Mouse (Mus musculus) midbrain, embryonic 11.5 days (tissue): ENCODE results near the gene Hnrnpu. TPM values are rescaled to one million over a fixed set of nuclear protein-coding genes. Genes with fewer than 3 reads are reported as not detected.
A peak's percentile ranks its signal among the peaks of the same experiment; 100 is the strongest.

Source experiments
- ATAC-seq: fragments of 200-750 bp; cut with Nextera tagmentation; 2 replicates; pipeline ENCODE4 v1.8.0; 2017; ENCODE audit warnings: moderate TSS enrichment, moderate library complexity; ENCODE audit not compliant: low FRiP score
- DNase-seq: peaks from one replicate; pipeline ENCODE4 v3.0.0; 2015; ENCODE audit warnings: low spot score; ENCODE audit errors: missing footprints
- H3K27ac ChIP-seq: fragments of 300-500 bp; sonication (generic); 2 replicates; pipeline ENCODE4 v1.5.1; 2014; ENCODE audit warnings: low read depth, low read length
- H3K27me3 ChIP-seq: fragments of 300-500 bp; sonication (generic); 2 replicates; pipeline ENCODE4 v1.6.1; 2014; ENCODE audit warnings: mild to moderate bottlenecking, low read length, moderate library complexity, mixed read lengths; ENCODE audit not compliant: control insufficient read depth, insufficient read depth
- H3K36me3 ChIP-seq: fragments of 300-500 bp; sonication (generic); 2 replicates; pipeline ENCODE4 v1.6.1; 2014; ENCODE audit warnings: mild to moderate bottlenecking, low read length, moderate library complexity, mixed read lengths; ENCODE audit not compliant: control insufficient read depth, insufficient read depth
- H3K4me1 ChIP-seq: fragments of 300-500 bp; sonication (generic); 2 replicates; pipeline ENCODE4 v1.6.1; 2014; ENCODE audit warnings: low read length; ENCODE audit not compliant: control insufficient read depth, insufficient read depth
- H3K4me2 ChIP-seq: fragments of 300-500 bp; sonication (generic); 2 replicates; pipeline ENCODE4 v1.6.1; 2014; ENCODE audit warnings: mild to moderate bottlenecking, moderate library complexity
- H3K4me3 ChIP-seq: fragments of 300-500 bp; sonication (generic); 2 replicates; pipeline ENCODE4 v1.5.1; 2014; ENCODE audit warnings: low read depth, low read length
- H3K9ac ChIP-seq: fragments of 300-500 bp; sonication (generic); 2 replicates; pipeline ENCODE4 v1.6.1; 2014; ENCODE audit warnings: low read length
- H3K9me3 ChIP-seq: fragments of 300-500 bp; sonication (generic); 2 replicates; pipeline ENCODE4 v1.6.1; 2016; ENCODE audit warnings: low read length; ENCODE audit not compliant: control insufficient read depth
- WGBS: fragments of 180-500 bp; shearing (Covaris S2); extraction: QIAGEN DNeasy Blood & Tissue Kit; methylation state at CpG from one replicate; pipeline ENCODE4 v1.1.7; 2014; 5-methylcytosine and 5-hydroxymethylcytosine counted together
- polyA plus RNA-seq: library from polyadenylated mRNA; unstranded; fragments of >200 nt; fragmentation: Nextera tagmentation; extraction: Ambion mirVana; gene quantifications from 2 replicates; pipeline ENCODE4 v1.2.1, GENCODE M21; 2014

Hnrnpu gene
- polyA plus RNA-seq, 1 experiment from 2014 or later = 899 TPM

DNA sequence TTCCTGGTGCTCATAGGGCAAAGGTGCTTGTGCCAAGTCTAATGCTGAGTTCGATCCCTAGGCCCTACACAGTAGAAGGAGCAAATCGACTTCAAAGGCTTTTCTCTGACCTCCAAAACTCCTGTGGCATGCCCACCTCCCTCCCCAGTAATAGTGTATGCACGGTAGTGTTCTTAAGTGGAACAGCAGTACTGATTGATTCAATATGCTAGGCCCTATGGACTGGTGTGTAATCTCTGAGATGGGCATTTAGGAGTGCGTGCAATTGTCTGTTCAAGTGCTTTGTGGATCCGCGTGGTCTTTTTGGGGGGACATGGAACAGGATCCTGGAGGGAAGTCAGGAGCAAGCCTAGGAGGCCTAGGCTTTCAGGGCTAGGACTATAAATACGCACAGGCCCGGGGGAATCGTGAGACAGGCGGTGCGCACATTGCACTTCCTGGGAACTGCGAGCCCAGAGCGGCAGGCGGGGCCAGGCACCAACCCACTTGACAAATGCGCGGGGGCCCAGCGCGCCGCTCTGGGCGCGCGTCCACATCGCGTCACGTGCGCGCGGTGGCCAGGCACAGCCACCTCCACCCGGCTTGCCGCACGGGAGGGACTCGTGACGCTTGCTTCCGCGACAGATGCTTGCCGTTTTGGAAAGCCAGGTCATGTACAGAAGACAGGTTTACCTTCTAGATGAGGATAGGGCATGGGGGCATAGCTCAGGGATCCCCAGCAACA lies 31.1 kb upstream of the Hnrnpu start:
- DNase-seq = peak; percentile 97
- Histone ChIP-seq H3K9me3 (no peaks in the 10 kb centered on the region), H3K4me1 (peaks cover 3% of the 10 kb centered on the region; the same call in 1 of the 2 replicates), H3K4me3 (peak overlapping the region; percentile 42), H3K27ac (peak overlapping the region; percentile 53), H3K4me2 (peak overlapping the region; percentile 74), H3K9ac (peak overlapping the region; percentile 73), H3K27me3 (no peaks in the 10 kb centered on the region), H3K36me3 (no peaks in the 10 kb centered on the region)
- ATAC-seq = peak; percentile 94
- WGBS = 2% methylated on average over 36 of the region's 36 CpGs

GRCm38 (mm10) chr1:178368121-178368520 lies 30.5 kb upstream of the Hnrnpu start:
- no peak for DNase-seq
- H3K9me3 ChIP-seq = no peaks in the 10 kb centered on the region
- no peak overlapping the region; the same call in 1 of the 2 replicates for H3K27ac ChIP-seq
- no peak overlapping the region; the same call in 1 of the 2 replicates for H3K9ac ChIP-seq
- 67% methylated on average over 6 of the region's 6 CpGs for WGBS
- no peaks in the 10 kb centered on the region for H3K27me3 ChIP-seq
- H3K4me1 ChIP-seq = peaks cover 3% of the 10 kb centered on the region; the same call in 1 of the 2 replicates
- no peak overlapping the region for H3K4me3 ChIP-seq
- ATAC-seq = no peak
- H3K36me3 ChIP-seq = no peaks in the 10 kb centered on the region
- H3K4me2 ChIP-seq = no peak overlapping the region; the same call in 1 of the 2 replicates

DNA sequence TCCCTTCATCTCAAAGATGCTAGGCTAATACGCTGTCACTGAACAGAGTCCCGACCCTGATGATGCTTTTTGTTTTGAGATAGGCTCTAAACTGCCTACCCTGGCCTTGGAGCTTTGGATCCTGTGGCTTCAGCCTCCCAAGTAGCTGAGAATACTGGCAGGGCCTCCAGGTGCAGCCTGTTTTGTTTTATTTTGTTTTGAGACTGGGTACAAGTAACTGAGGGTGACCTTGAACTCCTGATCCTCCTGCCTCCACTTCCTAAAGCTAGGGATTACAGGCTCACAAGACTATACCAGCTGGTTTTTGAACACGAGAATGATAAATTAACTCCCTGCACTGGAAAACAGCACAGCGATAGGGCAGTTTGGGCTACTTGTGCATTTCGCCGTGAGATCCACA lies 27.6 kb upstream of the Hnrnpu start:
- no peaks in the 10 kb centered on the region for H3K36me3 ChIP-seq
- H3K27me3 ChIP-seq = no peaks in the 10 kb centered on the region
- H3K4me1 ChIP-seq = peaks cover 3% of the 10 kb centered on the region; the same call in 1 of the 2 replicates
- H3K9me3 ChIP-seq = no peaks in the 10 kb centered on the region
- H3K4me3 ChIP-seq = no peak overlapping the region
- ATAC-seq (no peak), DNase-seq (no peak)
- H3K9ac ChIP-seq = no peak overlapping the region
- no peak overlapping the region for H3K4me2 ChIP-seq
- 84% methylated on average over 6 of the region's 6 CpGs for WGBS
- H3K27ac ChIP-seq = no peak overlapping the region

GRCm38 (mm10) chr1:178360702-178361101 lies 23.1 kb upstream of the Hnrnpu start:
- 65% methylated on average over 2 of the region's 2 CpGs for WGBS
- Histone ChIP-seq H3K4me3 (no peak overlapping the region), H3K4me1 (no peaks in the 10 kb centered on the region), H3K27ac (no peak overlapping the region), H3K27me3 (no peaks in the 10 kb centered on the region), H3K9me3 (no peaks in the 10 kb centered on the region), H3K9ac (no peak overlapping the region), H3K4me2 (no peak overlapping the region), H3K36me3 (no peaks in the 10 kb centered on the region)
- no peak for ATAC-seq
- no peak for DNase-seq

GRCm38 (mm10) chr1:178360264-178360663 lies 22.7 kb upstream of the Hnrnpu start:
- H3K4me1 ChIP-seq = no peaks in the 10 kb centered on the region
- no peak overlapping the region for H3K9ac ChIP-seq
- H3K27me3 ChIP-seq = no peaks in the 10 kb centered on the region
- H3K36me3 ChIP-seq = no peaks in the 10 kb centered on the region
- H3K4me2 ChIP-seq = no peak overlapping the region
- DNase-seq = no peak
- no peaks in the 10 kb centered on the region for H3K9me3 ChIP-seq
- WGBS = 88% methylated on average over 11 of the region's 11 CpGs
- no peak overlapping the region for H3K4me3 ChIP-seq
- no peak overlapping the region for H3K27ac ChIP-seq
- no peak for ATAC-seq

DNA sequence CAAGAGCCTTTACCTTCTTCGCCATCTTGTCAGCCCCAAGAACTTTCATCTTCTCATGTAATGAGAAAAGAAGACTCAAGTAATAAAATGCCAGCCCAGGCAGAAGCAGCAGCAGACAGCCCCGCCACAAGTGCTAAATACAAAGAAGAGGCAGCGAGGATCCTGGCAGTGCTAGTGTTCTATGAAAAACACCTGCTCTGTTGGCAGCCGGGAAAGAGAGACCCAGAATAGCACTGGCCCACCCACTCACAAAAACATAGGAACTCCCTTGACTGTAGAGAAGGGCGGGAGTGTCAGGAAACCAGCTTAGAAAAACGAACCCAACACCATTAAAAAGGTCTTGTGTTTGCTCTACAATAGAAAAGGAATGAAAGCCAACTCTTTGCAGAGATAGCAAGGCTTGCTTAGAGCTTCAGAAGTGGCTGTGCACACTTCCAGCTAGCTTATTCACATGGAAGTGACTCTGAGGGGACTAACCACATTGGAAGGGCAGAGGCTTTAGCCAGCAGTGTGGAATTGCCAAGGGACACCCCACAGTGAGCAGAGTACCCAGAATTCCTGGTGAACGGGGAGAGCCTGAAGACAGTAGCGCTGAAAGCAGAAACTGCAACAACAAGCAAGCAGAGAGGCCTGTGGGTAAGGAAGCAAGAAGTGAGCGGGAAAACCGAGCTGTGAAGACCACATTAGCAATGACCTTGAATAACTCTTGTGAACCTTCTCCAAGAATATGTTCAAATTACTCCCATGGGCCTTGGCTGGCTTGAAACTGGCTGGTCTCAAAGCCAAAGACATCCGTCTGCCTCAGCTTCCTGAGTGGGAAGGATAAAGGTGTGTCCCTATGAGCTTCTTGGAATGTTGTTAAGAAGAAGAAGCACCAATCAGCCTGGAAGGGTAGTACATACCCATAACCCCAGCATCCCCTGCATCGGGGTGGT lies 20.4 kb upstream of the Hnrnpu start:
- H3K36me3 ChIP-seq = no peaks in the 10 kb centered on the region
- no peaks in the 10 kb centered on the region for H3K27me3 ChIP-seq
- no peak overlapping the region for H3K27ac ChIP-seq
- ATAC-seq = no peak
- DNase-seq = no peak
- no peak overlapping the region for H3K9ac ChIP-seq
- H3K9me3 ChIP-seq = no peaks in the 10 kb centered on the region
- no peak overlapping the region for H3K4me3 ChIP-seq
- 72% methylated on average over 12 of the region's 12 CpGs for WGBS
- no peak overlapping the region for H3K4me2 ChIP-seq
- H3K4me1 ChIP-seq = no peaks in the 10 kb centered on the region

DNA sequence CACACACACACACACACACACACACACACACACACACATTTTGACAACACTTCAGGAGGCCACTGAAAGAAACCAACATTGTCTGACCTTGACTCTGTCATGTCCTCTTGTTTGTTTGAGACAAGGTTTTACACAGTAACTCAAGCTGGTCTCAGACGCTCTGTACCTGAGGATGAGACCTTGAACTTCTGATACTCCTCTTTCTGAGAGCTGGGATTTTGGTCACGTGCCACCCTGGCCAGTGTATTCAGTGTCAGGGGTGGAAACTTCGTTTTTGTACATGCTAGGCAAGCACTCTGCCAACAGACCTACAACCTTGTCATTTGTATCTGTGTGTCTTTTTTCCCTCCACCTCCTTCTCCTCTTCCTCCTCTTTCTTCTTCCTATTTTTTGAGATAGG lies 17.0 kb upstream of the Hnrnpu start:
- no peaks in the 10 kb centered on the region for H3K36me3 ChIP-seq
- H3K9me3 ChIP-seq = no peaks in the 10 kb centered on the region
- no peaks in the 10 kb centered on the region for H3K4me1 ChIP-seq
- no peak overlapping the region for H3K4me3 ChIP-seq
- no peak overlapping the region for H3K4me2 ChIP-seq
- no peak overlapping the region for H3K9ac ChIP-seq
- DNase-seq (no peak), ATAC-seq (no peak)
- no peak overlapping the region for H3K27ac ChIP-seq
- no peaks in the 10 kb centered on the region for H3K27me3 ChIP-seq
- WGBS = 60% methylated on average over 3 of the region's 3 CpGs

GRCm38 (mm10) chr1:178351643-178352042 lies 14.0 kb upstream of the Hnrnpu start:
- ATAC-seq = no peak
- no peak overlapping the region for H3K27ac ChIP-seq
- no peaks in the 10 kb centered on the region for H3K4me1 ChIP-seq
- no peak overlapping the region for H3K4me3 ChIP-seq
- no peak overlapping the region for H3K9ac ChIP-seq
- DNase-seq = no peak
- H3K4me2 ChIP-seq = no peak overlapping the region
- H3K9me3 ChIP-seq = no peaks in the 10 kb centered on the region
- no peaks in the 10 kb centered on the region for H3K36me3 ChIP-seq
- no peaks in the 10 kb centered on the region for H3K27me3 ChIP-seq

GRCm38 (mm10) chr1:178350792-178351191 lies 13.2 kb upstream of the Hnrnpu start:
- Histone ChIP-seq H3K27ac (no peak overlapping the region), H3K36me3 (no peaks in the 10 kb centered on the region), H3K9me3 (no peaks in the 10 kb centered on the region), H3K27me3 (no peaks in the 10 kb centered on the region), H3K4me1 (no peaks in the 10 kb centered on the region), H3K4me2 (no peak overlapping the region), H3K4me3 (no peak overlapping the region), H3K9ac (no peak overlapping the region)
- no peak for ATAC-seq
- 93% methylated on average over 2 of the region's 2 CpGs for WGBS
- DNase-seq = no peak
